Mouse (Mus musculus) mouse trophoblast stem cell (cell line): ENCODE data around the gene Trpc4ap.
"Not testable (repeated sequence)": the region's sequence is repeated elsewhere in the genome, so short reads cannot be mapped to it uniquely, and the experiment has no call there.

ENCODE experiments used
- in situ Hi-C, 2 experiments: fragments of 300-500 bp; cut with MseI, MboI; formaldehyde crosslinking; loops; 2 replicates in 1 of 2; 3 replicates in 1 of 2; pipeline ENCODE4 v1.15.1; 2025

Gene Trpc4ap

DNA sequence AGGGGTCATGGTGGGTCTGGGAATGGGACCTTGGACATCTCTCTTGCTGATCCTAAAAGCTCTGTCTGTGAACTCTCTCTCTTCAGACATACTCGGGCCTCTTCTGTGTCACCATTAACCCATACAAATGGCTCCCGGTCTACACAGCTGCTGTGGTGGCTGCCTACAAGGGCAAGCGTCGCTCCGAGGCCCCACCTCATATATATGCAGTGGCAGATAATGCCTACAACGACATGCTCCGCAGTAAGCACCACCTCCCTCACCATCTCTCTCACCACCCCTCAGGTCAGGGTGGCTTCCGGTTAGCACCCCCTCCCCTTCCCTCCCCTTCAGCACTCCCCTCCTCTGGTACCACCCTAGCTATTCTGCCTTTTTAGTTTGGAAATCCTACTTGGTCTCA is 78.2 kb downstream of the Trpc4ap start:
- in situ Hi-C loops: no loop called here

DNA sequence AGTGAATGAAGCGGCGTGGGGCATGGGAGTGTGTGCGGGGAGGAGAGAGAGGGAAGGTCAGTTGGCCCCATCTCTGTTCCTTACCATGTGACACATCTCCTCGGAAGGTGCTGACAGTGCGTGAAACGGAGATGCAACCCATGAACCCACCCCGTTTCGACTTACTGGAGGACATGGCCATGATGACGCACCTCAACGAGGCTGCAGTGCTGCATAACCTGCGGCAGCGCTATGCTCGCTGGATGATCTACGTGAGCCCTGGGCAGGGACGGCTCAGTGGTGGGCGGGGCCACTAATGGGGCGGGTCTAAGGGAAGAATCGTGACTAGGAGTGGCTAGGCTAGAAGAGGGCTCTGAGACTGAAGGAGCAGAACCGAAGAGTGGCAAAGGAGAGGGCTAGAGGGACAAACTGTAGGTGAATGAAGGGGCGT is 78.8 kb downstream of the Trpc4ap start:
- in situ Hi-C loops: no loop called here

DNA sequence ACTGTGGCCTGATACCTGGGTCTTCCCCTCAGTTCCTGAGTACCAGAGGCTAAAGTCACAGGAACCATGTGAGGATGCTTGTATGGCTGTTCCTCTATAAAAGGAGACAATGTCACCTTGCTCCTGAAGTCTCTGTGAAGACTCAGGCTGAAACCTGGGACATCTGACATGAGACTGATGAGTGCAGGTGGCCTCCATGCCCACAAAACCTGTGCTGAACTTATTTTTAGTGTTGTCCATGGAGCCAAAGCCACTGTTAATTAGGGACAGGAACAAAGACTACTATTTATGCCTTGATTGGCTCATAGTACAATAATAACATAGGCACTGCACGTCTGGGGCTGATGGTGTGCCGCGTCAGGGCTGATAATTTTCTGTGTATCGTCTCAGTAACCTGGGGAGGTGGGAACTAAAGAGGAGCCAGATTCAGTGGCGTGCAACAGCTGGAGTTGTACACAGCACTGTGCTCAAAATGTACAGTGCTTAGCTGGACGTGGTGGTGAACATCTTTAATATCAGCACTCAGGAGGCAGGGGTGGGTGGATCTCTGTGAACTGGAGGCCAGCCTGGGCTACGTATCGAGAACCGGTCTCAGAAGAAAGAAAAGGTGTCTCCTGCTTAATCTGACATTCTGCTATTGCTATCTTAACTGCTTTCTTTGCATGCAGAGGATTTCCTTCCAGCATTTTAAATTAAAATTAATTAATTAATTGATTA is 80.2 kb downstream of the Trpc4ap start:
- in situ Hi-C loops: no loop called here

DNA sequence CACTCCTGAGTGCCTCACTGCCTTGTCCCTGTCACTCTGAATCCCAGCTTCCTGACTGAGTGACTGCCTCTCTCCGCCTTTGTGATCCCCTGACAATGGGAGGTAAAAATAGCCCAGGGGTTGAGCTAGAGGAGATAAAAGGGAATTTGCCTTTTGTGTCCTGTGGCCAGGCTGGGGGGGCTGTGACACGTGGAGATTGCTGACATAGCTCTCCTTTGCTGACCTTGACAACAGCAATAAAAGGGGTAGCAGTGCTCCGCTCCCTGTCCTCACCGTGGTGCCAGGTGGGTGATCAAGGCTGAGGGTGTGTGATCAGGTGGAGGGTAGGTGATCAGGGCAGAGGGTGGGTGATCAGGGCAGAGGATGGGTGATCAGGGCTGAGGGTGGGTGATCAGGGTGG is 81.2 kb downstream of the Trpc4ap start, which contains the start of gene Myh7b:
Myh7b (plus strand) TSS at position 235 of the 400 bp plus-strand sequence.
- in situ Hi-C loops: no loop called here

DNA sequence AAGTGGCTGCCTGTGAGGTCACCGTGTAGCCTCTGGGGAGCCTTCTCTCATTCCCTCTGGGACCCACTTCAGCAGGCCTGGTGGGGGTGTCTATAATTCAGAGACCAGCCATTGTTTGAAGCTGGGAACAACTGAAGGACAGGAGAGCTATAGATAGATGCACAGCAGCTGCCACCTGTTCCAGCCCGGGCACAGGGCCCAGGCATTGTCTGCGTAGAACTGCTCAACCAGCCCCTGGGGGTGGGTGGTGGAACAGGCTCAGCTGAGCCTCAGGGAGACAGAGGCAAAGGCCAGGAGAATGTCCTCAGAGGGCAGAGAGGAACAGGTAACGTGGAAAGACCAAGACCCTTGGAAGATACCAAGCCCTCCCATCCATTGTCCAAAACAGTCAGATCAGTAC is 85.8 kb downstream of the Trpc4ap start:
- in situ Hi-C loops: no loop called here

DNA sequence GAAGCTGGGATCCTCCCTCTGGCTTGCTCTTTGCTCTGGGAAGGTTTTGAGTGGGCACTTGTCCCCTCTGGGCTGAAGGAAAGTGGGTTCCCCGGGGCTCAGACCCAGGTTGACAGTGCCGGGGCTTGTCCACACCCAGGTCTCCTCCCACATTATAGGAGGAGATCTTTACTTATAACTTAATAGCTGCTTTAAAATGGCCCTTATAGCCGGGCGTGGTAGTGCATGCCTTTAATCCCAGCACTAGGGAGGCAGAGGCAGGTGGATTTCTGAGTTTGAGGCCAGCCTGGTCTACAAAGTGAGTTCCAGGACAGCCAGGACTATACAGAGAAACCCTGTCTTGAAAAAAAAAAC is 87.0 kb downstream of the Trpc4ap start:
- in situ Hi-C loops: not testable (repeated sequence)

DNA sequence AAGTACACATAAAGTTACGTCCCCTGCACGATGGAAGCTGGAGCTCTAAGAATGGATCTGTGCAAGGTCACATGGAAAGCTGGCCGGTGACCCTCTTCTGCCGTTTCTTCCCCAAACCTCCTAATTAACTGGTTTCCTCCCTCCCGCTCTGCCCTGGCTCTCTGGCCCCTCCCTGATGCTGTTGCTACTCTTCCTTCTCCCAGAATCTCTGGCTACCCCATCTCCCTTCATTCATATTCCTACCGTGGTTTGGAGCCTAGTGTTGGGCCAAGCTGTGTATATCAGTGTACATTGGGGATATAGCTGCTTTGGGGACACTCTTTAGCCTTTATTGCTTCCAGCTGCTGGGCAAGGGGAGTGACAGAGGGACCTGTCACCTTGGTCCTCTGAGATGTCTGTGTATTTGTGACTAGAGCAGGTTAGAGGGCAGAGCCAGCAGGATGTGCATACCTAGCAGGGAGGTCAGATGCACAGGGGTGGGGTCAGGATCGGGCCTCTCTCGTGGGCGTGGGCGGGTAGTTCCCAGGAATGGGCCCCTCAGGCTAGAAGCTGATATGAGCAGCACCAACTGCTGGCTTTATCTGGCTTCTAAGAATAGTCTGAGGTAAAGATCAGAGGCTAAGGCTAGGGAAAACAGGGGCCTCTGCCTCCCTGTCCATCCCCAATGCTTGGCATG is 87.5 kb downstream of the Trpc4ap start:
- in situ Hi-C loops: no loop called here

DNA sequence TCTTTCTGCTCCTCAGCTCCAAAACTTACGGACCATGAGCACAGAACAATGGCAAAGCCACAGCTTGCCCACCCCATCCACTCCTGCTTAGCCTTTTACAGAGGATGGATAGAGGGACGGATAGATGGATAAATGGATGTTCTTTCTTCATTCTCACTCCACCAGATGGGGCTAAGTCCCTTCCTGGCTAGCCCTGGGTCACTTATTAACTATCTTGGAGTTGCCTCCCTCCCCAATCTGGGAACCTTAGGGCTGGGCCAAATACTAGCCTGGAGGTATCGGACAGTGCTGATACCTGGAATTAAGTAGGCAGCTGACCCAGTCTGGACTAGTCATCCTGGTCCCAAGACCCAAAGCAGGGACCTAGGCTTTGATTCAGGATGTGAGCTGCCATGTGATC is 88.5 kb downstream of the Trpc4ap start:
- in situ Hi-C loops: no loop called here

DNA sequence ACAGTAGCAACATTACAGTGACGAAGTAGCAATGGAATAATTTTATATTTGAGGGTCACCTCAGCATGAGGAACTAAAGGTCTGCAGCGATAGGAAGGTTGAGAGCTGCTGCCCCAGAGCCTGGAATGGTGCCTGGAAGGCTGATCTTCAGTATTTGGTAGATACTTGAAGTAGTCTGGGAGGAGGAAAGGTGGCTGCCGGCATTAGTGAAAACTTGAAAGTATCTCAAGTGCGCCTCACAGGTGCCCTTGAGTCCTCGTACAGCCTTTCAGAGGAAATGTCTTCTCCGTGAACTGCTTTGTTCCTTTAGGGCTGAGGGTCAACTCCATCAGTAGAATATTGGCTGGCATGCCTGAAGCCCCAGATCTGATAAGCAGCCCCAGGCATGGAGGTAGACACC is 96.7 kb downstream of the Trpc4ap start:
- in situ Hi-C loops: no loop called here

DNA sequence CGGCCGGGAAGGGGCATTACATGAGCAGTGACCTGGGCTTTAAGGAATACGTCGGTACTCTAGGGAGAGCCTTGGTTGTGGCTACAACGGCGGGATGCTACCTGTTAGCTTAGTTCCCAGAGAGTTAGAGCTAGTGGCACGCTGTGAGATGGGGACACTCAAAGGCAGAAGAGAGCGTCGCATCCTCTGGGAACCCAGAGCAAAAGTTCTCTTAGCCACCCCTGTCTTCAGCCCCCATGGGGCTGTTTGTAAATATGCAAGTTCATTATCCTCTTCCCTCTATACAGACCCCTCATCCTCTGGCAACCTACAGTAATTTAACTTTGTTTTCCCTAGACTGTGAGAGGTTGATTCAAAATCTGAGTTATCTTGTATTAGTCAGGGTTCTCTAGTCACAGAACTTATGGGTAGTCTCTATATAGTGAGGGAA is 99.3 kb downstream of the Trpc4ap start:
- in situ Hi-C loops: no loop called here

DNA sequence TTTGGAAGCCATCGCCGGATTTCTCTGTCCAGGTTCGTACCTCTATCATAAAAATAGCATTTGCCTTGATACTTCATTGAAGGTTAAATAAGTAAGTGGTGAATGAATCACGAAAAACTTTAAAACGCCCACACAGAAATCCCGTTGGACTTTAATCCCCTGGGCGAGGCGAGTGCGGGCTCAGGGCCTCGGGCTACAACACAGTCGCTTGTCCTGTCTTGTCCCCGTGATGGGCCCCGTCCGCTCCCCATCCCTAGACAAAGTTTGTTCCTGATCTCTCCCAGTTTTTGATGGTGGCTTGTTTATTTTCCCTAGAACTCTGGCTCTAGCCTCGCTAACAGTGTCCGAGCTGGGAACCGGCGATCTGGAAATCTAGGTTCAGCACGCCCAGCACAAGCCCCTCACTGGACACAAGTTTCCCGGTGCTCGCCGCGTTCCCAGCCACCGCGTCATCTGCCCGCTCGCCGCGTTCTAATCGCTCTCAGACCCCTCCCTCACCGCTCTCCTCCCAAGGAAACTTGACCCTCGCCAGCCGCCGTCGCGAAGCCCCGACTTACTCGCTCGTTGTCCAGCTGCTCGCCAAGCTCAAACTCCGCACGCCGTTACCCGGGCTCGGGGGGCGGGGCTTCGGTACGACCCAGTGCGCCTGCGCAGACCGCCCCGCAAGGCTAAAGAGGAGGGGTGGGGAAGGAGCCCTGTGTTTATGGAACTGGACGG is 99.9 kb downstream of the Trpc4ap start, which contains the start of gene Gss:
Gss (minus strand) TSS at position 674 of the 717 bp plus-strand sequence.
- in situ Hi-C loops: no loop called here

DNA sequence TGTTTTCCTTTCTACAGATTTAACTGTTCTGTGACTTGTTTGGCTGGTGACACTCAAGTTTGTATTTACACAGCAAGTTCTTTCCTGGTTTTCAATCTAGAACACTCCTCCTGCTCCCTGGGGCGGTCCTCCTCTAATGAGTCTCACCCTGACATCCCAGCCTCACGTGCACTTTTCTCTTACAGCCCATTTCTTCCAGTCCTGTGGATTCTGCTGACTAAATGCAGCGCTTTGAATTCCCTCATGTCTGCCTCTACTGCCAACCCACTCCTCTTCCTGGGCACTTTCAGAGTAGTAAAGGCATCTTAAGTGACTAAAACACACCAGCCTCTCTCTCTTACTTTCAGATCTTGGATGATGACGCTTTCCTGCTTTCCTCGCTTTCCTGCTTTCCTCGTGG is 100.5 kb downstream of the Trpc4ap start:
- in situ Hi-C loops: no loop called here

DNA sequence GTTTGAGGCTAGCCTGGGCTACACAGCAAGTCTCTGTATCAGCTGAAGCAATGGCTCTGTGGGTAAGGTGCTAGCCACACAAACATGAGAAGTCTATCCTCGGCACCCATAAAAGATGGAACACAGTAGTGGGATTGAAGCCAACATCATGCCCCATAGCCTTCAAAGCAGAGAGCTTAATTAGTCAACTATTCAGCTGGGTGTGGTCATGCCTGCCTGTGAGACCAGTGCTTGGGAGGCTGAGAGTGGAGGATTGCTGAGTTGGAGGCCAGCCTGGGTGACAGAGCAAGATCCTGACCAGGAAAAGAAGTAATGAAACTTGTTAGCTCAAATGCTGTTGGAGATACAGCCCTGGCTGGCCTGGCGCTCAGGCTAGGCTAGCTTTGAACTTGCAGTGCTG is 101.3 kb downstream of the Trpc4ap start:
- in situ Hi-C loops: no loop called here

DNA sequence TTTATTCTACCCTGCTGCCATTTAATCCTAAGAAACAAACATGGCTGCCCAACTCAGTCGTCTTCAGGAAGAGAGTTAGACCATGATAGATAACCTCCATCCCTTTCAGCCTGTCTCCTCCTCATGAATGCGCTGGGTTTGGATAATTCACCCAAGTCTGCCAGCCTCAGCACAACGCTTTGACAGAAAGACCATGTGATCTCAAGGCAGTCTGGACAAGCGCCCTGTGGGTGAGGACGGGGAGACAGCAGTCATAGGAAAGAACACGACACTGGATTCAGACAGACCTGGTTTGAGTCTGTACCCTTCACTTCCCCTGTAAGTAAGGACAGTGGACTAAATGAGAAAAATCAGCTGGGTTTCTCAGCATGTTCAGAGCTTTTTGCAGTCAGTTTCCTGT is 102.7 kb downstream of the Trpc4ap start:
- in situ Hi-C loops: loop anchor here in 1 of 2 experiments (10.0 kb wide), 1 partner anchor 65 kb away; no protein-coding TSS in a partner anchor

DNA sequence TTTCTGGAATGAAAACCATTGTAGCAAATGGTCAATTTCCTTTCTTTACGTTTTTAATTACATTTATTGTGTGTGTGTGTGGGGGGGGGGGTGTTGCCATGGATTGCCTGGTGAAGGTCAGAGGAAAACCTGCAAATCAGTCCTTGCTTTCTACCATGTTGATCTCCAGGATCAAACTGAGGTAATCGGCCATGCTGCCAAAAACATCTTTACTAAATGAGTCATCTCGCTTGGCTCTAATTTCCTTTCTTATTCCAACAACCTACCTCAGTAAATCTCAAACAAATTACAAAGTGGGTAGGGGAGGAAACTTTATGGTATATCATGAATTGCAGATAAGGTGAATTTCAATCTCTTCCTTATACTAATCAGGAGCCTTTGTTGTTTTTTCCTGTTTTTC is 104.0 kb downstream of the Trpc4ap start:
- in situ Hi-C loops: loop anchor here in 1 of 2 experiments (10.0 kb wide), 1 partner anchor 63 kb away; no protein-coding TSS in a partner anchor

DNA sequence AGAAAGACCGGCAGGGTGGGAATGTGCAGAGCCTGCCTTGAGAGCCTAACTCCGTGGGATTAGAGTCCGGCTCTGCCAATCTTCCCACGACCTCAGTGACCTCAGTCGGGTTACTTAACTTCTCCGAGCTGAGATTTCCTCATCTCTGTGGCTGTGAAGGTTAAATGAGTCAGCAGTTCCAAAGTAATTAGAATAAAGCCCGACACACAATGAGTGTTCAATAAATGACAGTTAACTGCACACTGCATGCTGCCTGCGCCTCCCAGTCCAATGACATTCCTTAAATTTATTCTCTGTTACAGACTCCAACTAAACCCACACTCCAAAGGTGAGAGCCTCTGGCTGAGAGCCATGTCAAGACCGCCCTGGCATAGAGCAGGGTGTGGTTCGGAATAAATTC is 106.7 kb downstream of the Trpc4ap start:
- in situ Hi-C loops: loop anchor here in 1 of 2 experiments (10.0 kb wide), 1 partner anchor 61 kb away; no protein-coding TSS in a partner anchor

DNA sequence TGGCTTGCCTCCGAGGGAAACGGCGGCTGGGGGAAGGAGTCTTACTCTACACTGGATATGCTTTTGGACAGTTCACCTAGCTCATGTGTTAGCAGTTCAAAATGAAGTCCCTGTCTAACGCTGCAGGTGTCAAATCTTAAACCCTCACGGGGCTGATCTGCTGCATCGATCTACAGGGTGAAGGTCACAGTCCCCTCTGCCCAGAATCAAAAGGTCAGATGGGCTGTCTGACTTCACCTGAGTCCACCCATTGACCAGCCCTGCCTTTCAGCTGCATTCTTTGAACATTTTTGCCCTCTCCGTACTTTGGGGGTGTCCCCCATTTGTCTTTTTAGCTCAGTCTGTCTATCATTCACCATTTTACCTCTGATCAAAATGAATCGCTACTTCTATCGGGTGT is 107.1 kb downstream of the Trpc4ap start:
- in situ Hi-C loops: loop anchor here in 1 of 2 experiments (10.0 kb wide), 1 partner anchor 60 kb away; no protein-coding TSS in a partner anchor
